22 mouse cellular contexts compared by ENCODE assay signal in the genomic region with DNA sequence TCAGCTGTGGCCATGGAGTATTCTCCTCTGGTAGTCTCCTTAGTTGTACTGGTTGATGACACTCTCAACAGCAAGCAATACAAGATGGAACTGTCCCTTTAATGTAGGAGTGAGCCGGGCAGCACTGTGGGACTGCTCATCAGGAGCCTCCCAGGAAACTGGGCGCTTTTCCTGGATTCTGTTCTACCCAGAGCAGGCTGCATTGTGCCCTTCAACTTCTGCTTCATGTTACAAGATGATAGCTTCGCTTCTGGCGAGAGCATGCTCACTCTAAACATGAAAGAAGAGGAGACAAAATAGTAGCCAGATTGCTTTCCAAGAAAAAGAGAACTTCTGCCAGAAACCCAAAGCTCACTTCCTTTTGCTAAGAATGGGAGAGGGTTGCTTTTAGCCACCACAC.
DNase-seq lines count a peak whose midpoint lies in the region; ATAC-seq and TF ChIP-seq lines count a peak whose summit lies in the region.
"Had no signal": no experiment of that assay in that cellular context is flagged by ENCODE, and none has a peak within 500 bp of the region (broad histone marks: within the 10 kb centered on the region; RNA-seq: fewer than 3 reads in every experiment).

No protein-coding gene starts in this region.

- no peak for TF ChIP-seq CTCF in forebrain, postnatal 0 days (IDR thresholded peaks at IDR 0.05; ENCODE audit: low read depth)

- H3K27ac ChIP-seq in forebrain, postnatal 0 days (ENCODE audit: low read depth, low read length) = no peak overlapping the region
- no peak overlapping the region for H3K27ac ChIP-seq in forebrain, embryonic 15.5 days (replicated peaks)
- H3K27ac ChIP-seq: embryonic facial prominence, embryonic 13.5 days; forebrain, embryonic 12.5 days; gastrocnemius, adult 2 months; hindbrain, embryonic 12.5 days had no signal

- no peaks in the 10 kb centered on the region for H3K9me3 ChIP-seq in forebrain, postnatal 0 days (ENCODE audit: low read length)
- H3K9me3 ChIP-seq in forebrain, embryonic 15.5 days = no peaks in the 10 kb centered on the region
- H3K9me3 ChIP-seq: embryonic facial prominence, embryonic 13.5 days; forebrain, embryonic 12.5 days; heart, embryonic 12.5 days; hindbrain, embryonic 12.5 days had no signal

- H3K4me1 ChIP-seq in forebrain, postnatal 0 days (ENCODE audit: insufficient read depth) = no peaks in the 10 kb centered on the region
- no peaks in the 10 kb centered on the region for H3K4me1 ChIP-seq in forebrain, embryonic 15.5 days
- H3K4me1 ChIP-seq: embryonic facial prominence, embryonic 13.5 days; forebrain, embryonic 12.5 days; heart, embryonic 12.5 days; hindbrain, embryonic 12.5 days had no signal

- no peak overlapping the region for H3K4me2 ChIP-seq in forebrain, postnatal 0 days (ENCODE audit: low read depth)
- no peak overlapping the region for H3K4me2 ChIP-seq in forebrain, embryonic 15.5 days (replicated peaks)
- H3K4me2 ChIP-seq: embryonic facial prominence, embryonic 13.5 days; forebrain, embryonic 12.5 days; heart, embryonic 12.5 days; hindbrain, embryonic 12.5 days had no signal

- peak; percentile 66 for ATAC-seq in forebrain, postnatal 0 days
- no peak for ATAC-seq in forebrain, embryonic 15.5 days (replicated peaks)
- ATAC-seq: activated CD4-positive, CD25-positive, alpha-beta regulatory T cell, adult 4 months; inflammation-experienced regulatory T-cells, adult 6 months; Patski had no signal

- no peaks in the 10 kb centered on the region for H3K36me3 ChIP-seq in forebrain, postnatal 0 days (ENCODE audit: insufficient read depth)
- H3K36me3 ChIP-seq in forebrain, embryonic 15.5 days = no peaks in the 10 kb centered on the region
- H3K36me3 ChIP-seq: embryonic facial prominence, embryonic 13.5 days; forebrain, embryonic 12.5 days; heart, embryonic 12.5 days; hindbrain, embryonic 12.5 days had no signal

- WGBS in forebrain, postnatal 0 days = 59% methylated on average over 4 of the region's 4 CpGs
- 80% methylated on average over 4 of the region's 4 CpGs for WGBS in forebrain, embryonic 15.5 days

- intact Hi-C loops in left cerebral cortex, postnatal 14 days (cut with DNase I) = no loop called here

- H3K27me3 ChIP-seq in forebrain, postnatal 0 days (ENCODE audit: insufficient read depth, low read length) = no peaks in the 10 kb centered on the region
- H3K27me3 ChIP-seq in forebrain, embryonic 15.5 days = no peaks in the 10 kb centered on the region
- H3K27me3 ChIP-seq: embryonic facial prominence, embryonic 13.5 days; forebrain, embryonic 12.5 days; heart, embryonic 12.5 days; hindbrain, embryonic 12.5 days had no signal

- no peak overlapping the region for H3K4me3 ChIP-seq in forebrain, postnatal 0 days (ENCODE audit: low read depth, low read length)
- H3K4me3 ChIP-seq in forebrain, embryonic 15.5 days = no peak overlapping the region
- H3K4me3 ChIP-seq: embryonic facial prominence, embryonic 13.5 days; forebrain, embryonic 12.5 days; gastrocnemius, adult 2 months; heart, embryonic 12.5 days; hindbrain, embryonic 12.5 days had no signal

- peak; percentile 16 for DNase-seq in forebrain, postnatal 0 days
- peak; percentile 2 to 16 for DNase-seq in left cerebral cortex, postnatal 14 days (ENCODE audit: low spot score in 2 of 2)
- no peak for DNase-seq in left cerebral cortex, adult 18-20 months (ENCODE audit: low spot score in 2 of 2)
- peak; percentile 2 to 5 for DNase-seq in right cerebral cortex, postnatal 36 days (ENCODE audit: low spot score in 2 of 2)
- no peak for DNase-seq in right cerebral cortex, postnatal 25 days
- no peak for DNase-seq in cerebellum, postnatal 14 days
- DNase-seq: adrenal gland, adult 2 months; adrenal gland, postnatal 25 days; cerebellum, adult 11 months; cerebellum, adult 8-10 months; cerebellum, postnatal 25 days; gastrocnemius, adult 2 months; gastrocnemius, postnatal 25 days; heart, postnatal 36 days had no signal

- no peak overlapping the region for H3K9ac ChIP-seq in forebrain, postnatal 0 days
- no peak overlapping the region for H3K9ac ChIP-seq in forebrain, embryonic 15.5 days (replicated peaks)
- H3K9ac ChIP-seq: embryonic facial prominence, embryonic 13.5 days; forebrain, embryonic 12.5 days; heart, embryonic 12.5 days; hindbrain, embryonic 12.5 days had no signal

Comparison
In these comparisons a context has a peak if more than half of its experiments do, and no peak if none do; other contexts are left out.
1. DNase-seq: peak in forebrain, postnatal 0 days (single experiment), left cerebral cortex, postnatal 14 days (2 of 2) and right cerebral cortex, postnatal 36 days (2 of 2); none in left cerebral cortex, adult 18-20 months (0 of 2), right cerebral cortex, postnatal 25 days (single experiment) and cerebellum, postnatal 14 days (0 of 2).